Mouse (Mus musculus): ENCODE data around the gene Hs3st6. TPM values are rescaled to one million over a fixed set of nuclear protein-coding genes. Genes with fewer than 3 reads are reported as not detected.
"Not testable (repeated sequence)": the region's sequence is repeated elsewhere in the genome, so short reads cannot be mapped to it uniquely, and the experiment has no call there.

The Hs3st6 gene
- polyA plus RNA-seq, 1 experiment from 2014 or later, result 0.07 TPM

DNA sequence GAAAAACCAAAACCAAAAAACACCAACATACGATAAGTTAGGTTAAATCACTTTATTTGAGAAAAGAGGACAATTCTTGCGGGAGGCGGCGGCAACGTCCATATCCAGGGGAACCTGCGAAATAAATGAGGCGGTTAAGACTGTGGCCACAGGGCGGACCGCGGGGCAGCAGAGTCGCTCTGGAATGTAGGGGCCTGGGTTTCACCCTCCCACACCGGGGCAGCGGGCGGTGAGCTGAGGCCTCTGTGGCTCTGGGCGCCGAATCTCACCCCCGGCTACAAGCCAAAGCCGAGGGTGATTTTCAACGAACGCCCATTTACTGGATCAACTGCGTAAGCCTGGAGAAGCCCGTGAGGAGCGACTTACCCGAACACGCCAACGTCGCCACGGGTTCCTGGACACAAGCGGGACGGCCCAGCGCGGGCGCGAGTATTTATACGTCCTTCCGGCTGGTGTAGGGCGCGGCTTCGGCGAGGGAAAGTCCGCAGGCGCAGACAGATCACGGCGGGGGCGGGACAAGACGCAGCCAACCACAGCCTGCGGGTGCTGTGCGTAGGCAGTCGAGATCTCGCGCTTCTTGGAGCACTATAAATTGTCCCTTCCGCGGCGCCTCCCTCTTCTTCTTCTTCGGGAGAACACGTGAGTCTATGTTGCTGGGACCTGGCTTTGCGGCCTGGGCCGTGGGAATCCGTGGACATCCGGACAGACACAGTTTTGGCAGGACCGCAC lies 33.1 kb upstream of the Hs3st6 start:
- H3K36me3 ChIP-seq (replicated peaks), result peaks cover 33% of the 10 kb centered on the region
- ATAC-seq (ENCODE audit: insufficient read depth), result peak; percentile 93
- H3K27me3 ChIP-seq, result no peaks in the 10 kb centered on the region
- H3K4me3 ChIP-seq (replicated peaks), result peak overlapping the region; percentile 92
- H3K4me2 ChIP-seq, result peak overlapping the region; percentile 89
- WGBS (ENCODE audit: insufficient replicate concordance), result under 1% methylated on average over 61 of the region's 61 CpGs
- H3K27ac ChIP-seq (replicated peaks), result peak overlapping the region; percentile 83
- peaks cover 50% of the 10 kb centered on the region for H3K4me1 ChIP-seq (replicated peaks)
- H3K9ac ChIP-seq, result peak overlapping the region; percentile 84
- H3K9me3 ChIP-seq (replicated peaks), result no peaks in the 10 kb centered on the region

GRCm38 (mm10) chr17:24720616-24721015 lies 32.2 kb upstream of the Hs3st6 start:
- Histone ChIP-seq H3K4me3 (replicated peaks) (peak overlapping the region; percentile 92), H3K4me2 (peak overlapping the region; percentile 89), H3K36me3 (replicated peaks) (peaks cover 33% of the 10 kb centered on the region), H3K27ac (replicated peaks) (peak overlapping the region; percentile 54), H3K4me1 (replicated peaks) (peaks cover 52% of the 10 kb centered on the region), H3K9ac (peak overlapping the region; percentile 76)
- H3K27me3 ChIP-seq; H3K9me3 ChIP-seq (replicated peaks); ATAC-seq (ENCODE audit: insufficient read depth): not testable (repeated sequence)
- WGBS (ENCODE audit: insufficient replicate concordance), result 0% methylated on average over 11 of the region's 11 CpGs

GRCm38 (mm10) chr17:24721383-24721955 lies 31.3 kb upstream of the Hs3st6 start:
- H3K27ac ChIP-seq (replicated peaks), result peak overlapping the region; percentile 88
- H3K27me3 ChIP-seq; ATAC-seq (ENCODE audit: insufficient read depth); H3K9me3 ChIP-seq (replicated peaks): not testable (repeated sequence)
- peak overlapping the region; percentile 92 for H3K4me3 ChIP-seq (replicated peaks)
- H3K4me2 ChIP-seq, result peak overlapping the region; percentile 89
- 18% methylated on average over 7 of the region's 7 CpGs for WGBS (ENCODE audit: insufficient replicate concordance)
- H3K9ac ChIP-seq, result peak overlapping the region; percentile 63
- peaks cover 57% of the 10 kb centered on the region for H3K4me1 ChIP-seq (replicated peaks)
- H3K36me3 ChIP-seq (replicated peaks), result peaks cover 28% of the 10 kb centered on the region

DNA sequence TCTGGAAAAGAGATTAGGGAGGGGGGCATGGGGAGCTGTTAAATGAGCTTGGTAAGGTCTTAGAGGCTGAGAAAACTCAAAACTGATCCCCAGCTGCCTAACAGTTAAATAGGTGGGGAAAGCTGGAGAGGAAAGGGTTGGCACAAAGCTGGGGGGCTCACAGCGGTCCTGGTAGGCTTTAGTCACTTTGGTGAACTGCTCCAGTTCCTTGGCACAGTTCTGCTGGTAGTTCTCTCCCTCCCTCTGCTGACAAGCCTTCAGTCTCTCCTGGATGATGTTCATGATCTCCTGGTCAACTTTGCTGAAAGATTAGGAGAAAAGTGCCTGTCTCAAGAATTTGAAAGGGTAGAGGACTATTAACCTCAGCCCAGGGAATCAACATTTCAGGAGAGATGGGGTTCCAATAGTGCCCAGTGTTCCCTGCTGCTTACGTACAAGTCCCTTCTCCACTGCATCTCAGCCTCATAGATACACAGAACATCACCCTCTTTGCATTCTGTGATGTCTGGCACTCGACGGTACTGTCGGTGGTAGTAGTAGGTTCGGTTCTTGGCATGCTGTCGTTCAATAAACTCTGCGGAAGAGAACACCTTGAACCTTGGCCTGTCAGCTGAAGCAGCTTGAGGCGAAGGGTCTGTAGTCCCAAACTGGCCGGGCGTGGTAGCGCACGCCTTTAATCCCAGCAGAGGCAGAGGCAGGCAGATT lies 30.4 kb upstream of the Hs3st6 start:
- ATAC-seq (ENCODE audit: insufficient read depth), result no peak
- no peaks in the 10 kb centered on the region for H3K9me3 ChIP-seq (replicated peaks)
- WGBS (ENCODE audit: insufficient replicate concordance), result 14% methylated on average over 13 of the region's 13 CpGs
- H3K4me1 ChIP-seq (replicated peaks), result peaks cover 57% of the 10 kb centered on the region
- peak overlapping the region; percentile 89 for H3K4me2 ChIP-seq
- H3K36me3 ChIP-seq (replicated peaks), result peaks cover 23% of the 10 kb centered on the region
- peak overlapping the region; percentile 88 for H3K27ac ChIP-seq (replicated peaks)
- H3K4me3 ChIP-seq (replicated peaks), result peak overlapping the region; percentile 92
- H3K27me3 ChIP-seq, result 0 out of 2 replicates have a peak, but pooled peaks cover under 1% of the 10 kb centered on the region
- H3K9ac ChIP-seq, result peak overlapping the region; percentile 90

DNA sequence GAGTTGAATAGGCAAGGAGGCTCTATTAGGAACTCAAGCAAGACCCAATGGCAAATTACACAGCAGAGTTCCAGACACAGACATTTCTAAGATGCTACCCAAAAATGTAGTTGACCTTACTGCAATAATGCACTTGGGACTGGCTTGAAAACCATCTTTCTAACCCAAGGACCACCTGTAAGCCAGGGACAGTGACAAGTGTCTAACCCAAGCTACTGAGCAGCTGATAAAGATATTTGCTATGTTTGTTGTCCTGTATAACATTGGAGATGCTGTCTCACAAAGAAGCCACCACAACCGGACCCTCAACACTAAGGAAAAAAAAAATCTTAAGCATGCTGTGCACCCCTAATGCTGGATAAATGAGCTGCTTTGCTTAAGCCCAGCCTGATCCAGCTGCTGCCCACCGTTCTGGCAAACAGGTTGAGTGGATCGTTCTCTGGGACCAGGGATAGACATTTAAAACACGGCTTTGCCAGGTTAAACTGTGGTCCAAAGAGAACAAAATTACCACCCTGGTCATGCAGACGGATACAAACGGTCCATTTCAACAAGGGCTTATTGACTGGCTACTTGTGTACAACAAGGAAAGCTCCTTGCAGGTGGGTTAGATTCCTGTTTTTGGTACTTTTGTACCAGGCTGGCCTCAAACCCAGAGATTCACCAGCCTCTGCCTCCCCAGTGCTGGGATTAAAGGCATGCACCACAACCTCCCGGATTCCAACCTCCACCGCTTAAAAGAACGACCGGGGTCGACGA lies 29.5 kb upstream of the Hs3st6 start:
- Histone ChIP-seq H3K9me3 (replicated peaks) (no peaks in the 10 kb centered on the region), H3K9ac (peak overlapping the region; percentile 90), H3K27me3 (peaks cover 10% of the 10 kb centered on the region; the same call in 1 of the 2 replicates), H3K36me3 (replicated peaks) (peaks cover 17% of the 10 kb centered on the region), H3K4me3 (replicated peaks) (peak overlapping the region; percentile 92), H3K4me2 (peak overlapping the region; percentile 89), H3K27ac (replicated peaks) (peak overlapping the region; percentile 88), H3K4me1 (replicated peaks) (peaks cover 50% of the 10 kb centered on the region)
- ATAC-seq (ENCODE audit: insufficient read depth), result no peak
- under 1% methylated on average over 12 of the region's 12 CpGs for WGBS (ENCODE audit: insufficient replicate concordance)

DNA sequence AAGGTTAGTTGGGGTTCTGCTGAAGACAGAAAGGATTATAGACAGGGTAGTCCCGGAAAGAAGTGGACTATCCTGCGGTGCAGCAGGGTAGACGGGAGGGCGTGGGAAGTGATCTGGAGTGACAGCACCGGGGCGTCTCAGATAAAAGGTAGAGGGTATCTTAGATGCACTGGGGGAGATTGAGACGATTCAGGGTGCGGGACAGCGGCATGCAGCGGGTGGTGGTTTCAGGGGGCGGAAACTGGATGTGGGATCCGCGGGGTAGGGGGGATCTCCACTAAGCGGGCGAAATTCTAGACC lies 29.0 kb upstream of the Hs3st6 start:
- peaks cover 17% of the 10 kb centered on the region for H3K36me3 ChIP-seq (replicated peaks)
- peak overlapping the region; percentile 89 for H3K4me2 ChIP-seq
- peak overlapping the region; percentile 88 for H3K27ac ChIP-seq (replicated peaks)
- no peaks in the 10 kb centered on the region for H3K9me3 ChIP-seq (replicated peaks)
- peak; percentile 54 for ATAC-seq (ENCODE audit: insufficient read depth)
- H3K4me3 ChIP-seq (replicated peaks), result peak overlapping the region; percentile 92
- H3K4me1 ChIP-seq (replicated peaks), result peaks cover 45% of the 10 kb centered on the region
- peaks cover 10% of the 10 kb centered on the region; the same call in 1 of the 2 replicates for H3K27me3 ChIP-seq
- H3K9ac ChIP-seq, result peak overlapping the region; percentile 90
- under 1% methylated on average over 15 of the region's 15 CpGs for WGBS (ENCODE audit: insufficient replicate concordance)

DNA sequence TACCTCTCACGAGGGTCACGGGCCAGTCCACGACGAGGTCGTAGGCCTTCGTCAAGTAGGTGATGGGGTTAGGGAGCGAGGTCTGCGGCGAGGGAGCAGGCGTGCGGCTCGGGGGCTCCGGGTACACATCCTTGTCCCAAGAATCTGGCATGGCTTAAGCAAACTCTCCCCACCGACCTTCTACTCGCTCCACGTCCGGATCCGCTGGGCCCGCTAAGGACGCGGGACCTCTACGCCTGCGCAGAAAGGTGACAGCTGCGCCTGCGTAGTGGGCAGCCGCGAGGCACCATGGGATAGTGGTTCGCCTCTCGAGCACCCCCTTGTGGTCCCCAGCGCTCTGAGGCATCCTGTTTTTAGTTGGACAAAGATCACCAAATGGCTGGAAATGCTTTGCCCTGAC lies 28.6 kb upstream of the Hs3st6 start, which contains the start of gene Ndufb10:
Ndufb10 (minus strand) TSS at position 295 of the 400 bp plus-strand sequence.
- peaks cover 10% of the 10 kb centered on the region; the same call in 1 of the 2 replicates for H3K27me3 ChIP-seq
- WGBS (ENCODE audit: insufficient replicate concordance), result under 1% methylated on average over 30 of the region's 30 CpGs

GRCm38 (mm10) chr17:24725637-24726390 lies 27.0 kb upstream of the Hs3st6 start:
- Histone ChIP-seq H3K4me2 (no peak overlapping the region), H3K4me3 (replicated peaks) (no peak overlapping the region), H3K36me3 (replicated peaks) (peaks cover 17% of the 10 kb centered on the region), H3K27ac (replicated peaks) (no peak overlapping the region), H3K27me3 (peaks cover 12% of the 10 kb centered on the region; the same call in 1 of the 2 replicates), H3K9me3 (replicated peaks) (no peaks in the 10 kb centered on the region), H3K4me1 (replicated peaks) (peaks cover 38% of the 10 kb centered on the region), H3K9ac (no peak overlapping the region)
- ATAC-seq (ENCODE audit: insufficient read depth), result no peak
- 55% methylated on average over 3 of the region's 3 CpGs for WGBS (ENCODE audit: insufficient replicate concordance)

More for the DNA sequence above, 28.6 kb upstream of the Hs3st6 start, which contains the start of gene Ndufb10:
- Histone ChIP-seq H3K4me3 (replicated peaks) (peak within 1 kb of the TSS; percentile 92), H3K27ac (replicated peaks) (peak within 1 kb of the TSS; percentile 88), H3K9me3 (replicated peaks) (no peaks in the 10 kb centered on the region), H3K4me1 (replicated peaks) (peaks cover 41% of the 10 kb centered on the region), H3K36me3 (replicated peaks) (peaks cover 17% of the 10 kb centered on the region), H3K4me2 (peak within 1 kb of the TSS; percentile 89), H3K9ac (peak within 1 kb of the TSS; percentile 90)
- peak; percentile 66 for ATAC-seq (ENCODE audit: insufficient read depth)

GRCm38 (mm10) chr17:24727618-24728017 lies 25.2 kb upstream of the Hs3st6 start, which contains the start of gene Rpl3l:
TSS of gene Rpl3l (plus strand) at chr17:24727820.
- H3K4me3 ChIP-seq (replicated peaks), result no peak within 1 kb of the TSS
- H3K4me2 ChIP-seq, result no peak within 1 kb of the TSS
- ATAC-seq (ENCODE audit: insufficient read depth), result no peak
- H3K27ac ChIP-seq (replicated peaks), result no peak within 1 kb of the TSS
- peaks cover 22% of the 10 kb centered on the region for H3K4me1 ChIP-seq (replicated peaks)
- no peaks in the 10 kb centered on the region for H3K9me3 ChIP-seq (replicated peaks)
- peaks cover 1% of the 10 kb centered on the region for H3K36me3 ChIP-seq (replicated peaks)
- peaks cover 13% of the 10 kb centered on the region; the same call in 1 of the 2 replicates for H3K27me3 ChIP-seq
- H3K9ac ChIP-seq, result no peak within 1 kb of the TSS
- 65% methylated on average over 2 of the region's 2 CpGs for WGBS (ENCODE audit: insufficient replicate concordance)

DNA sequence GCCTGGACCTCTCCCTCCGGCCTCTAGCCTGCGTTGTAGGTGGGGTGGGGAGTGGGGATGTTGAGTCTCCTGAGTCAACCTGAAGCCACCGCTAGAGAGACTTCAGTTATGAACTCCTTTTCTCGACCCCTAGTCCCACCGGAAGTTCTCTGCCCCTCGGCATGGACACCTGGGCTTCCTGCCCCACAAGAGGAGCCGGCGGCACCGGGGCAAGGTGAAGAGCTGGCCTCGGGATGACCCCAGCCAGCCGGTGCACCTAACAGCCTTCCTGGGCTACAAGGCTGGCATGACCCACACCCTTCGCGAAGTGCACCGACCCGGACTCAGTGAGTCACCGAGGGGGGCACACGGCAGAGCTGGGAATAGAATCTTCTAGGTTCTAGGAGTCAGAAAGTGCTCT lies 24.6 kb upstream of the Hs3st6 start:
- H3K9me3 ChIP-seq (replicated peaks), result no peaks in the 10 kb centered on the region
- WGBS (ENCODE audit: insufficient replicate concordance), result 69% methylated on average over 17 of the region's 17 CpGs

More for the DNA sequence above, 24.6 kb upstream of the Hs3st6 start:
- Histone ChIP-seq H3K27ac (replicated peaks) (no peak overlapping the region), H3K4me2 (no peak overlapping the region), H3K4me3 (replicated peaks) (no peak overlapping the region), H3K9ac (no peak overlapping the region), H3K4me1 (replicated peaks) (peaks cover 16% of the 10 kb centered on the region), H3K27me3 (peaks cover 13% of the 10 kb centered on the region; the same call in 1 of the 2 replicates), H3K36me3 (replicated peaks) (no peaks in the 10 kb centered on the region)
- no peak for ATAC-seq (ENCODE audit: insufficient read depth)
